Mouse (Mus musculus) megakaryocyte, embryonic 14.5 days (primary cell): ENCODE data around the gene Rps6ka1.

Source experiments
- FLI1 ChIP-seq: IDR thresholded peaks from 2 replicates; pipeline ENCODE4 v1.6.1; 2012; ENCODE audit warnings: low read length, inconsistent platforms, mixed read lengths
- GATA1 ChIP-seq: IDR thresholded peaks from 3 replicates; pipeline ENCODE4 v1.6.1; 2012; ENCODE audit warnings: mixed read lengths, low read length, inconsistent platforms, borderline replicate concordance

- TF ChIP-seq GATA1 (no peak), FLI1 (no peak)
These were observed 5.7 kb downstream of the Rps6ka1 start for GRCm38 (mm10) chr4:133881851-133882250.
